Mouse (Mus musculus) embryonic facial prominence, embryonic 10.5 days (tissue): ENCODE data around the gene Rnf212. TPM values are rescaled to one million over a fixed set of nuclear protein-coding genes. Genes with fewer than 3 reads are reported as not detected.

ENCODE experiments used
- DNase-seq: peaks from one replicate; pipeline ENCODE4 v3.0.0-alpha.2; 2017; ENCODE audit warnings: low spot score
- H3K27ac ChIP-seq: fragments of 300-500 bp; sonication (generic); replicated peaks from 2 replicates; pipeline ENCODE4 v1.5.1; 2016; ENCODE audit warnings: mild to moderate bottlenecking
- H3K27me3 ChIP-seq: fragments of 300-500 bp; sonication (generic); replicated peaks from 2 replicates; pipeline ENCODE4 v1.6.1; 2016; ENCODE audit warnings: low read depth, mild to moderate bottlenecking; ENCODE audit not compliant: poor library complexity, severe bottlenecking
- H3K36me3 ChIP-seq: fragments of 300-500 bp; sonication (generic); replicated peaks from 2 replicates; pipeline ENCODE4 v1.6.1; 2016; ENCODE audit warnings: mild to moderate bottlenecking, moderate library complexity
- H3K4me1 ChIP-seq: fragments of 300-500 bp; sonication (generic); 2 replicates; pipeline ENCODE4 v1.6.1; 2016
- H3K4me3 ChIP-seq: fragments of 300-500 bp; sonication (generic); 2 replicates; pipeline ENCODE4 v1.5.1; 2016; ENCODE audit warnings: mild to moderate bottlenecking, moderate library complexity
- H3K9me3 ChIP-seq: fragments of 300-500 bp; sonication (generic); 2 replicates; pipeline ENCODE4 v1.6.1; 2016; ENCODE audit warnings: mild to moderate bottlenecking
- WGBS: fragments of 180-500 bp; shearing (Covaris S2); methylation state at CpG from one replicate; pipeline ENCODE4 v1.1.7; 2016; 5-methylcytosine and 5-hydroxymethylcytosine counted together
- polyA plus RNA-seq: library from polyadenylated mRNA; unstranded; fragments of >200 nt; fragmentation: Nextera tagmentation; extraction: Ambion mirVana; gene quantifications from 2 replicates; pipeline ENCODE4 v1.2.1, GENCODE M21; 2016

Rnf212 gene
- polyA plus RNA-seq, 1 experiment from 2014 or later, result 0.92 TPM

DNA sequence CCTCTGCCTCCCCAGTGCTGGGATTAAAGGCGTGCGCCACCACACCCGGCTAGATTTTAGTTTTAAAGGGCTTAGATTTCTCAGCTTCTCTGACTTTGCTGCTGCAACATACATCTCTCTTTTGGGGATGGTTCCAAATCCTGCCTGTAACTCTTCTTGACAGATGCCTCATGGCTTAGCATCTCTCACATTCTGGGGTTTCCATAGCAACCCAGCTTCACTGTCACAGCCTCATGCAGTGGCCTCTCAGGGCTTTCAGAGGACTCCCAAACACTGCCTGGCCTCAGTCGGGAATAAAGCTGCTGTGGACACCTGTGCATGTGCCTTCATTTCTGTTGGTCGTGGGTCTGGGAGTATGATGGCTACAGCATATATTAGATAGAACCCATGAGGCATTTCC, 85.7 kb downstream of the Rnf212 start:
- DNase-seq, result no peak
- H3K4me1 ChIP-seq, result peaks cover 19% of the 10 kb centered on the region
- H3K27ac ChIP-seq, result no peak overlapping the region
- no peak overlapping the region for H3K4me3 ChIP-seq
- peaks cover 23% of the 10 kb centered on the region for H3K27me3 ChIP-seq
- WGBS, result 79% methylated on average over 5 of the region's 5 CpGs
- H3K9me3 ChIP-seq, result no peaks in the 10 kb centered on the region
- 0 out of 2 replicates have a peak, but pooled peaks cover 3% of the 10 kb centered on the region for H3K36me3 ChIP-seq

DNA sequence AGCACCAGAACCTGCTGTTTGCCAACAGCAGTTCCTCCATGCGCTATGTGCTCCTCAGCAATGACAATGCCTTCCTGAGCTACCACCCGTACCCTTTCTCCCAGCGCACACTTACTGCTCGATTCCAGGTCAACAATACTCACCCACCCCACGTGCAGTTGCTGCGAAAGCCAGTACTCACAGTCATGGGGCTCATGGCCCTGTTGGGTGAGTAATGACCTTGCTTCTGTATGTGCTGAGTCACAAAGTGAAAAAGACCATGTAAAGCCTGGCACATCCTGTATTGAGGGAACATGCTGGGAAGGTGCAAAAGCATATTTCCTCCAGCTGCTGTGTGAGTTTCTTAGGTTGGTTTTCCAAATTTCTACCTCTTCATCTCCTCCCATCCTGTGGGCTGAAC, 93.9 kb downstream of the Rnf212 start:
- WGBS, result 93% methylated on average over 6 of the region's 6 CpGs
- DNase-seq, result no peak
- H3K4me3 ChIP-seq, result no peak overlapping the region

DNA sequence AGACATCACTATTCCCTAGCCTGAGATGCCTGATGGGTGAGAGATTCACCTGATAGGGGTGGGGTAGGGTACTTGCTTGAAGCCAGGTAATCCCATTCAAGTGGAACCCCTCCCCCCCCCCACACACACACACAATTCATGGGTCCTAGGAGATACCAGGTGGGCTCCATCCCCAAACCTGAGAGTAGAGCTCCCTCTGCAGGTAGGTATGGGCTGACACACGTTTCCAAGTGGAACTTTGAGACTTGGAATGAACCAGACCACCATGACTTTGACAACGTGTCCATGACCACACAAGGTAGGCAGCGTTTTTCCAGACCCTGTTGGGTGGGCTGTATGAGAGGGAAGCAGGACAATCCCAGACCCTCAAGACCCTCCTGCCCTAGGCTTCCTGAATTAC, 94.9 kb downstream of the Rnf212 start:
- Histone ChIP-seq H3K4me1 (peaks cover 17% of the 10 kb centered on the region), H3K4me3 (no peak overlapping the region), H3K27ac (no peak overlapping the region), H3K36me3 (peaks cover 4% of the 10 kb centered on the region; the same call in 1 of the 2 replicates), H3K9me3 (no peaks in the 10 kb centered on the region), H3K27me3 (no peaks in the 10 kb centered on the region)
- DNase-seq, result no peak
- WGBS, result 49% methylated on average over 3 of the region's 3 CpGs

More for the DNA sequence above, 93.9 kb downstream of the Rnf212 start:
- Histone ChIP-seq H3K4me1 (peaks cover 17% of the 10 kb centered on the region), H3K9me3 (no peaks in the 10 kb centered on the region), H3K27me3 (no peaks in the 10 kb centered on the region), H3K36me3 (peaks cover 5% of the 10 kb centered on the region; the same call in 1 of the 2 replicates), H3K27ac (no peak overlapping the region)

Other genes with a start within 250 kb of the Rnf212 start
- gene Cplx1, start 225.0 kb downstream of the Rnf212 start, polyA plus RNA-seq, result 2.7 and 4.0 TPM in 2 replicates
- 63.5 and 66.3 TPM in 2 replicates for gene Gak, start 145.2 kb downstream of the Rnf212 start, polyA plus RNA-seq
- gene Tmem175, start 145.2 kb downstream of the Rnf212 start, polyA plus RNA-seq, result 15.1 and 16.0 TPM in 2 replicates
- gene Idua, start 114.7 kb downstream of the Rnf212 start, polyA plus RNA-seq, result 9.3 and 9.6 TPM in 2 replicates
- gene Dgkq, start 105.3 kb downstream of the Rnf212 start, polyA plus RNA-seq, result 12.5 and 14.5 TPM in 2 replicates
- gene Slc26a1, start 99.4 kb downstream of the Rnf212 start, polyA plus RNA-seq, result 0.55 and 0.92 TPM in 2 replicates
- 28.9 and 34.0 TPM in 2 replicates for gene Fgfrl1, start 82.6 kb downstream of the Rnf212 start, polyA plus RNA-seq
- gene Tmed11, start 20.4 kb upstream of the Rnf212 start, polyA plus RNA-seq, result not detected in 2 replicates
- not detected in 2 replicates for gene Vmn2r8, start 33.9 kb upstream of the Rnf212 start, polyA plus RNA-seq
- gene Vmn2r9, start 77.6 kb upstream of the Rnf212 start, polyA plus RNA-seq, result not detected in 2 replicates
- gene Vmn2r10, start 231.5 kb upstream of the Rnf212 start, polyA plus RNA-seq, result not detected in 2 replicates